Mouse (Mus musculus): ENCODE data around the gene Hist1h2bk. TPM values are rescaled to one million over a fixed set of nuclear protein-coding genes. Genes with fewer than 3 reads are reported as not detected.
A peak's percentile ranks its signal among the peaks of the same experiment; 100 is the strongest.
"Not testable (repeated sequence)": the region's sequence is repeated elsewhere in the genome, so short reads cannot be mapped to it uniquely, and the experiment has no call there.

Gene Hist1h2bk
- polyA plus RNA-seq, 1 experiment from 2014 or later, result 10.0 TPM

DNA sequence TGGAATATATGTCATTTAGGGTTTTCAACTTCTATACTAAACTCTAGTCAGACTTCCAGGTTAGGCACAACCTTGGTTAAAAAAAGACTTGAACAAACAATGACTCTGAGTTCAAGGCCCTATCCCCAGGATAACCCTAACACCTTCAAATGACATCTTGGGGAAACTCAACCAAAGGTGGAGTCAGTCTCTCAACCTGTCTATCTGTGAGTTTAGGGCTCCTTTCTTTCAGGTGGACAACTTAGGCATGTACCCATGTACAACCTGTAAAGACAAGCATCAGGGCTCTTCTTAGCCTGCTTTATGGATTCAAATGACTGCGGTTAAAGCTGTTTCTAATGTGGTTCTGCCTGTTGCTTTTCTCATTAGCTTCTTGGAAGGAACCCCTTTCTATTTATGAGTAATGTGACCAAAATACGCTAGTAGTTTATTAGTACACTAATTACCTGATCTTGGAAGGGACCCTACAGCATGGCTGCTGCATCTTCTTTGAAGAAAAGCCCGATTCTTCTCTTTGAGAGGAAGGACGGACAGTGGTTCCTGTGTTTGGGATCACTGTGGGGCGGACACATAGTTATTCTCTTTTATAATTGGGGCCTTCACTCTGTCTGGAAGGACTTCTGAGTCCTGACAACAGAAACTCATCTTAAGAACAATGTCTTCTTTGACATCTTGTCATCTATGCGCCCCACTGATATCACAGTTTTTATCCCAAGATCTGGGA is 8.9 kb downstream of the Hist1h2bk start:
- 86% methylated on average over 6 of the region's 6 CpGs for WGBS
- no peaks in the 10 kb centered on the region for H3K27me3 ChIP-seq
- peak overlapping the region; percentile 90 for H3K27ac ChIP-seq
- no peaks in the 10 kb centered on the region for H3K9me3 ChIP-seq
- H3K4me2 ChIP-seq, result peak overlapping the region; percentile 60
- no peak overlapping the region for H3K4me3 ChIP-seq (replicated peaks)
- peaks cover 19% of the 10 kb centered on the region for H3K4me1 ChIP-seq
- ATAC-seq (ENCODE audit: low FRiP score), result no peak
- no peaks in the 10 kb centered on the region for H3K36me3 ChIP-seq (replicated peaks)
- no peak overlapping the region for H3K9ac ChIP-seq

DNA sequence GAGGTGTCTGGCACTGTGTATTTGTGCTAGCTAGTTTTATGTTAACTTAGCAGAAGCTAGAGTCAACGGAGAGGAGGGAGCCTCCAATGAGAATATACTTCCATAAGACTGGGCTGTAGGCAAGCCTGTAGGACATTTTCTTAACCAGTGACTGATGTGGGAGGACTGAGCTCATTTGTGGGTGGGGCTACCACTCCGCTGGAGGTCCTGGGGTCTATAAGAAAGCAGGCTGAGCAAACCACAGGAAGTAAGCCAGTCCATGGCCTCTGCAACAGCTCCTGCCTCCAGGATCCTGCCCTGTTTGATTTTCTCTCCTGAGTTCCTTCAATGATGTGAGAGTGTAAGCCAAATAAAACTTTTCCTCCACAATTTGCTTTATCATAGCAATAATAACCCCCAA is 9.6 kb downstream of the Hist1h2bk start:
- Histone ChIP-seq H3K27me3 (no peaks in the 10 kb centered on the region), H3K9ac (no peak overlapping the region), H3K4me2 (no peak overlapping the region), H3K4me1 (peaks cover 16% of the 10 kb centered on the region), H3K4me3 (replicated peaks) (no peak overlapping the region), H3K27ac (no peak overlapping the region), H3K36me3 (replicated peaks) (no peaks in the 10 kb centered on the region), H3K9me3 (no peaks in the 10 kb centered on the region)
- WGBS, result 73% methylated on average over 2 of the region's 2 CpGs
- ATAC-seq (ENCODE audit: low FRiP score), result no peak

DNA sequence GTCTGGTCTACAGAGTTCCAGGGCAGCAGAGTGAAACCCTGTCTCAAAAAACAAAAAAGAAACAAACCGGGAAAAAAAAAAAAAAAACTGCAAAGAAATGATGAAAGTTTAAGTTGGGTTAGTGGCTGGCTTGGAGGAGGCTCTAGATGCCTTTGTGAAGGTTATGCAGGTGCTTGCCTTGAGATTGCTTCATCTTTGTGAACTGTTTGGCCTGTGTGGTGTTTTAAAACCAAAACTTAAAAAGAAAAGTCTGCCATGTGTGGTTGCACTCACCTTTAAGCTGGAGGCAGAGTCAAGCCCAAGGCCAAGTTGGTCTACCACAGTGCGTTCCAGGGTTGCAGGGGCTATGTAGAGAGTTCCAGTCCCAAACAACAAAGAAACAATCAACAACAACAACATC is 13.4 kb downstream of the Hist1h2bk start:
- no peak for ATAC-seq (ENCODE audit: low FRiP score)
- Histone ChIP-seq H3K27me3 (no peaks in the 10 kb centered on the region), H3K4me1 (peaks cover 4% of the 10 kb centered on the region), H3K4me3 (replicated peaks) (no peak overlapping the region), H3K9ac (no peak overlapping the region), H3K4me2 (no peak overlapping the region), H3K9me3 (no peaks in the 10 kb centered on the region), H3K36me3 (replicated peaks) (no peaks in the 10 kb centered on the region), H3K27ac (no peak overlapping the region)
- WGBS, result 90% methylated on average over 2 of the region's 2 CpGs

DNA sequence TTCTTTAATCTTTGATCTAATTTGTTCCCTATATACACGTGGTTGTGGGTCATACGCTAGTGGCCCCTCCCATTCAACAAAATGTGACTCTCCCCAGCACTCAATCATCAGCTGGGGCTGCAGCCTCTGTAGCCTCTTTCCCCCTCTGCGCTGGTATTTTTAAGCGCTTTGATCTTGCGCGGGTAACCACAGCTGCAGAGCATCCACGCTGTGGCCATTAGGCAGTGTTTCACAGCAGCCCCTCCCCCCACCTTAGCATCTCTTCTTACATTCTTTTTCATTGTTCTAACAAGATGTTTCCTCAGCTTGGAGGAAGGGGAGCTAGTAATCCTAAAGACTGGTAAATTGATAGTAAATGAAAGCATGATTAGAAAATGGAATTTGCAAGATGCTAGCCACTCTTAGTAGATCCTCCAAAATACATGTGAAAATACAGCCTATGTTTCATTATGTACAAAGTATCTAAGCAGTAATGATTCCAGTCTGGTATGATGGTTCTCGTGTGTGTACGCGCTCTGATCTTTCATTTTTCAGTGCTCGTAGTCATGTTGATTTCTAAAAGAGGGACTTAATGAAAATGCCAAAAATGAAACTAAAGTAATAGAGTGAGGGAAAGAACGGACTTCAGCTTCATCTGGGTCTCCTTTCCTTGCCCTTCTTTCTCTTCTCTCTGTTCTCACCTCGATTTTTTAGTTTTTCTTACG is 14.2 kb downstream of the Hist1h2bk start:
- no peaks in the 10 kb centered on the region for H3K36me3 ChIP-seq (replicated peaks)
- H3K27me3 ChIP-seq, result no peaks in the 10 kb centered on the region
- no peaks in the 10 kb centered on the region for H3K9me3 ChIP-seq
- ATAC-seq (ENCODE audit: low FRiP score), result peak; percentile 55
- H3K9ac ChIP-seq, result peak overlapping the region; percentile 38
- H3K4me3 ChIP-seq (replicated peaks), result peak overlapping the region; percentile 48
- 1% methylated on average over 14 of the region's 14 CpGs for WGBS
- peaks cover 3% of the 10 kb centered on the region; the same call in 1 of the 2 replicates for H3K4me1 ChIP-seq
- peak overlapping the region; percentile 83 for H3K27ac ChIP-seq
- H3K4me2 ChIP-seq, result peak overlapping the region; percentile 58

DNA sequence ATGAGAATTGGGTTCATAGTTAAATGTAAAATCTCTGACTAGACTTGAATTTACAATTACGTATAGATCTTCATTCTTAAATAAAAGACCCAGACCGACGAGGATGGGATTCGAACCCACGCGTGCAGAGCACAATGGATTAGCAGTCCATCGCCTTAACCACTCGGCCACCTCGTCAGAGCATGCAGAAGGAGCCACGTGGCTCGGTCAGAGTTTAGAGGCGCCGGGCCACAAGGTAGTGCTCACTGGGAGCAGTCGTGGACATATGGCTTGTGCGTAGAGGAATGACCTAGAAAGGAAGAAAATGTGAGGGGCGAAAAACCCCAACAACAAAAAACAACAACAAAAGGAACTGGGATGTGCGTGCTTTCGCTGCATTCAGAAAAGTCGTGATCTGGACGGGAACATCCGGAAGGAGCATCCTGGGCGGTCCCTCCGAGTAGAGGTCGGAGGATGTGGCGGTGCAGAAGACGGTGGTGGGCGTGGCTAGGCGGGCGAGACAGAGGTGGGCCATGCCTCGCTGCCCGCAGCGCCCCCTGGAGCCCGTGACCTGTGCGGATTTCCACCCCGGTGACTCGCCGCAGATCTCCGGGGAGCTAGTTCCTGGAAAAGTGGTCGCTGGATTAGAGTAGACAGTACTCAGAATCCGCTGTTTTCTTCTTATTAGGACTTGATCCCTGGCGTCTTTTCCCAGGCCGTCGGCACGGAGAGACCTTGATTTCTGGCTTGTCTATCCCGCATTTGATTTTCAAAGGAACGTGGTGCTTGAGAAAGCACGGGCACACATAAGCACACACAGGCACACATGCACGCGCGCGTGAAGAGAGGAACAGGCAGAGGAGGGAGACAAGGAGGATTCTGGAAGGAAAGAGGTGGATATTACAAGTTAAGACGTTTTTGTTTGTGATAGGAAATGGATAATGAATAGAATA is 15.2 kb downstream of the Hist1h2bk start:
- peak overlapping the region; percentile 83 for H3K27ac ChIP-seq
- peak overlapping the region; percentile 63 for H3K9ac ChIP-seq
- peak; percentile 95 for ATAC-seq (ENCODE audit: low FRiP score)
- no peaks in the 10 kb centered on the region for H3K36me3 ChIP-seq (replicated peaks)
- H3K4me3 ChIP-seq (replicated peaks), result peak overlapping the region; percentile 48
- H3K9me3 ChIP-seq, result no peaks in the 10 kb centered on the region
- H3K27me3 ChIP-seq, result no peaks in the 10 kb centered on the region
- peaks cover 3% of the 10 kb centered on the region; the same call in 1 of the 2 replicates for H3K4me1 ChIP-seq
- under 1% methylated on average over 52 of the region's 52 CpGs for WGBS
- peak overlapping the region; percentile 58 for H3K4me2 ChIP-seq

DNA sequence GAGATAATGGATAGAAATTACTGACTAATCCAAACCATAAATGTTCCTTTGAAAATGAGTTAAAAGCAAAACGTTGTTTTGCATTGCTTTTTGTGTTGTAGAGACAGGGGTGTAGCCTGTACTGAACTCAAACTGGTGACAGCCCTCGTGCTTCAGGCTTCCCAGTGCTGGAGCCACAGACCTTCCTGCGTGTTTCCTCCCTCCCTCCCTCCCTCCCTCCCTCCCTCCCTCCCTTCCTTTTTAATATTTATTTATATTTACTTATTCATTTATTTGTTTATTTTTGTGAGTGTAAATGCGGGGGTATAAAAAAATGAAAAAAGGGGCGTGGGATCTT is 15.8 kb downstream of the Hist1h2bk start:
- H3K27ac ChIP-seq, result peak overlapping the region; percentile 83; the same call in 1 of the 2 replicates
- H3K9ac ChIP-seq, result peak overlapping the region; percentile 63; the same call in 1 of the 2 replicates
- H3K9me3 ChIP-seq, result no peaks in the 10 kb centered on the region
- peak overlapping the region; percentile 48 for H3K4me3 ChIP-seq (replicated peaks)
- 13% methylated on average over 5 of the region's 5 CpGs for whole genome bisulfite sequencing
- no peaks in the 10 kb centered on the region for H3K36me3 ChIP-seq (replicated peaks)
- H3K4me2 ChIP-seq, result peak overlapping the region; percentile 58
- no peaks in the 10 kb centered on the region for H3K27me3 ChIP-seq
- peaks cover 3% of the 10 kb centered on the region; the same call in 1 of the 2 replicates for H3K4me1 ChIP-seq
- no peak for ATAC-seq (ENCODE audit: low FRiP score)

DNA sequence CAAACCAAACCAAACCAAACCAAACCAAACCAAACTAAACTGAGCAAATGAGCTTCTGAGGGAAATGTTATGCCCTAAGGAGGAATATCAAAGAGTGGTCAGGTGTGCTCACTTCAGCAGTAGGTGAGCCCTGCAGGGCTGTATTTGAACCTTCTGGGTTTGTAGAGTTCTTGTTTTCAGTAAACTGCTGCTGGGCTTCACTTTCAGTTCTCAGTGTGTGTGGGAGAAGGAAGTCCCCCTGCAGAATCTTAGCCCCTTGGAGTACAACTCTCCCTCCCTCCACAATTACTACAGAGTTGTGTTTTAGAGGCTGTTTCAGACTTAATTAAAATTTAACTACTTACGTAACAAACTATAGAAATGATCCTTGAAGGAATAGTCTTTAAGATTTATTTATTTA is 18.1 kb downstream of the Hist1h2bk start:
- H3K27me3 ChIP-seq, result no peaks in the 10 kb centered on the region
- no peak overlapping the region for H3K4me3 ChIP-seq (replicated peaks)
- 95% methylated on average over 1 of the region's 1 CpGs for WGBS
- no peak overlapping the region for H3K27ac ChIP-seq
- H3K9ac ChIP-seq, result no peak overlapping the region
- no peaks in the 10 kb centered on the region for H3K9me3 ChIP-seq
- peaks cover 3% of the 10 kb centered on the region; the same call in 1 of the 2 replicates for H3K4me1 ChIP-seq
- H3K36me3 ChIP-seq (replicated peaks), result no peaks in the 10 kb centered on the region
- no peak overlapping the region for H3K4me2 ChIP-seq
- no peak for ATAC-seq (ENCODE audit: low FRiP score)

DNA sequence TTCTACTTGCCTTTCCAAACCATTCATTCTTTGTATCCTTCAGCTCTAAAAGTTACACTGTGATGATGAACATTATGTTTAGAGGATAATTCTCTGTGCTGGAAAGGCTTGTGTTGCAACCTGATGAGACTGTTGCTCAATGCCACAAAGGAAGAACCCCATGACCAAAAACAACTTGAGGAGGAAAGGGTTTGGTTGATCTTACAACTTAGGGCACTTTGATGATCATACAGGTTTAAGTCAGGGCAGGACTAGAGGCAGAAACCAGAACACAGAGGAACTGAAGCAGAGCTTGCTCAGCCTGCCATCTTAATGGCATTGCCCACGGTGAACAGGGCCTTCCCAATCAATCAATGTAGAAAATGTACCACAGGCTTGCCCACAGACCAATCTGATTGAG is 25.8 kb downstream of the Hist1h2bk start:
- Histone ChIP-seq H3K36me3 (replicated peaks) (no peaks in the 10 kb centered on the region), H3K27ac (no peak overlapping the region), H3K27me3 (no peaks in the 10 kb centered on the region), H3K9ac (no peak overlapping the region), H3K9me3 (no peaks in the 10 kb centered on the region), H3K4me1 (no peaks in the 10 kb centered on the region), H3K4me3 (replicated peaks) (no peak overlapping the region), H3K4me2 (no peak overlapping the region)
- ATAC-seq (ENCODE audit: low FRiP score), result no peak
- WGBS, result 93% methylated on average over 1 of the region's 1 CpGs

DNA sequence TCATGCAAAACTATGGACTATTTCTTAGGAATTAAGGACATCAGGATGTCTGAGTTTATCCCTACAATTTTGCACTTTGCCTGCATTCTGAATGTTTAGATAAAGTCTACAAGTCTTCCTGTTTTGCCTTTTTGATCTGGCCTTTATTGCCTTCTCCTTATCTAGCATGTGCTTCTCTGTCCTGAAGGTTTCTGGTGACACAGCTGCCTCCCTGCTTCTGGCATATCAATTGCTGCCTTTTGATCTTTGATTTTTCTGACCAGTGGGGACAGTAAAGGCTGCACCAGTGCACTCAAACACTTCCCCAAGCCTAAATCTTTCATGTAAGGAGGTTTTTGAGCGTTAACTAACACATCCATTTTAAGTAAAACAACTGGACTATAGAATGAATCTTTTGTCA is 27.8 kb downstream of the Hist1h2bk start:
- H3K4me2 ChIP-seq, result no peak overlapping the region
- ATAC-seq (ENCODE audit: low FRiP score), result no peak
- H3K9ac ChIP-seq, result no peak overlapping the region
- no peak overlapping the region for H3K27ac ChIP-seq
- no peaks in the 10 kb centered on the region for H3K36me3 ChIP-seq (replicated peaks)
- no peaks in the 10 kb centered on the region for H3K4me1 ChIP-seq
- H3K27me3 ChIP-seq, result no peaks in the 10 kb centered on the region
- 71% methylated on average over 1 of the region's 1 CpGs for WGBS
- H3K4me3 ChIP-seq (replicated peaks), result no peak overlapping the region
- no peaks in the 10 kb centered on the region for H3K9me3 ChIP-seq

DNA sequence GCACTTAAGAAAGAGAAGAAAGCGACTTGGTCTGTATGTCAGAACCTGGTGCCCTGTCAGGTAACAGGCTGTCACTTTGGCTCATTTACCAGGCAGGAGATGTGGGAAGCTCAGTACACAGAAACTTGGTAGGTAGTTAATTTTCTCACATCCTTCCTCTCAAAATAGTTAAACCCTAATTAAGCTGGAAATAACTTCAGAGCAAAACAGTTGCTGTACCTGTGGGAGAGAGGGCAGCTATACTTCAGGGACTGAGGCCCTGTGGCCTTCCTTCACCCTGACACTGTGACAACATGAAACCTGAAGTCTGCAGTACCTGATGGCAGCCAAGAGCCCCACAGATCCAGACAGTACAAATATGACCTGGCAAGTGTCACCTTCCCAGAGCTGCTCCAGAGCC is 48.5 kb downstream of the Hist1h2bk start, which contains the start of gene Vmn1r188:
Gene Vmn1r188, plus strand, starts transcription at position 301 of the 400 bp plus-strand sequence.
- not testable (repeated sequence) for H3K4me1 ChIP-seq; H3K27ac ChIP-seq; H3K9ac ChIP-seq; H3K4me3 ChIP-seq (replicated peaks); ATAC-seq (ENCODE audit: low FRiP score); H3K27me3 ChIP-seq; H3K9me3 ChIP-seq; H3K4me2 ChIP-seq; H3K36me3 ChIP-seq (replicated peaks)
- WGBS, result 83% methylated on average over 1 of the region's 1 CpGs

All from forebrain, embryonic 12.5 days (tissue).